Mouse (Mus musculus): ENCODE data around the gene Ankdd1a. TPM values are rescaled to one million over a fixed set of nuclear protein-coding genes. Genes with fewer than 3 reads are reported as not detected.
A peak's percentile ranks its signal among the peaks of the same experiment; 100 is the strongest.

The Ankdd1a gene
- total RNA-seq, 4 experiments from 2014 or later, result 3.5 to 6.0 (median 5.6) TPM

DNA sequence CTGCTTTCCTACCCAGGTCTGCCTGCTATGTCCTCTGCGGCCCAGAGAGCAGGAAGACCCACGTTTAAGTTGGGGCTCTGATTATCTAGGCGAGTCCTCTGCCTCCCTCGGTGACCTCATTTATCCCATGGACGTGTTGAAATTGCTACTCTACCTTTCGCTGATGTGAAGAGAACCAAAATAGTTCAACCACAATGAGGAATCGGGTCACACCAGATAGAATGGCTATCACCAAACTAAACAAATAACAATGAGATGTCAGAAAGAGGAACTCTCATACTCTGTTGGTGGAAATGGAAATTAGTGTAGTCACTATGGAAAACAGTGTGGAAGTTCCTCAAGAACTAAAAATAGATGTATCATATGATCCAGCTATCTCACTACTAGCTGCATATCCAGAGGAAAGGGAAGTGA is 22.1 kb upstream of the Ankdd1a start:
- no peak for DNase-seq

DNA sequence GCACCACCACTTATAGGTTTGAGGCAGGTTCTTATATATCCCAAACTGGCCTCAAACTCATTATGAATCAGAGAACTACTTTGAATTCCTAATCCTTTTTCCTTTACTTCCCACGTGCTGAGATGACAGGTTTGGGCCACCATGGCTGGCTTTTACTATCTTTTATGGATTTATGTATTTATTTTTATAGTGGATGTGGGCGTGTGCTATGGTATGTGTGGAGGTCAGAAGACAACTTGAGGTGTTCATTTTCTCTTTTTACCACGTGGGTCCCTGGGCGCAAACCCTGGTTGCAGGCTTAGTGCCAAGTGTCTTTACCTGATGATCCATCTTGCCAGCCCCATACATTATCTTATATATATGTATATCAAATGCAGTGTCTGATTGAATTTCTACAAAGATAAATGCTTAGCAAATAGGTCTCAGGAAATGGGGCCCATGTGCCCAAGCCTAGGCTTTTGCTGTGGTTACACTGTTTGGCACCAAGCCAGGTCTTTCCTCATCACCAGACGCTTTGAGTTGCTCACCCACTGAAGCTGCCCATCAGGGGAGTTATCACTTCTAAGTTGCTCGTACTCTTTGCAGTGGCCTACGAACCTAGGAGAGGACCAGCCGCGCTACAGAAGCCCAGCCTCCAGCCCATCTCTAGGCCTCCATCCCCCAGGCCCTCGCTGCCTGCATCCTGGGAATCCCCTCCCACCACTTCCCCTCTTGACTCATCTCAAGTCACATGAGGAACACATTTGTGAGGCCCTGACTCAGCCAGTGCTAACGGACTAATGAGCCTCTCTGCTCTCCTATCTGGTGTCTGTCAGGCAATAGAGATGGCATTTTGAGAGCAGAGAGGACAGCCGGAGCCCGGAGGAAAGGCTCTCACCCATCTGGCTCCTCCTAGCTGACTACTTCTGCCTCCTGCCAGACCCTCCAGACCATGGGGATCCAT is 21.4 kb upstream of the Ankdd1a start:
- DNase-seq, result peak; percentile 76

DNA sequence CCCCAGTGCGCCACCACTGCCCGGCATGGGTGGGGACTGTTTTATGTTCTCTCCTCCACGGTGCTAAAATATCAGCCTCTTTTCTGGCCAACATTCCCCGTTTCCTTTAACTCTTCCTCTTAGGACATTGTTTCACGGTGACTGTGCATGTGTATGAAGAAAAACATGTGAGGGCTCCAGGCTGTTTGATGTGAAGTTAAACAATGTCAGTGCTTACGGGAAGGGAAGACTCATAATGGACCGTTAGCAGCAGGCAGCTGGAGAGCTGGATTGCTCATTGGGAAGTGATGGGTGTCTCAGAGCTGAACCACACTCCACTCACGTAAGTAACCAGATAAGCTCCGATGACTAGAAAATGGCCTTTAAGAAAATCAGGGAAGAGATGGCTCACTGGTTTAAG is 19.7 kb upstream of the Ankdd1a start:
- no peak for DNase-seq

DNA sequence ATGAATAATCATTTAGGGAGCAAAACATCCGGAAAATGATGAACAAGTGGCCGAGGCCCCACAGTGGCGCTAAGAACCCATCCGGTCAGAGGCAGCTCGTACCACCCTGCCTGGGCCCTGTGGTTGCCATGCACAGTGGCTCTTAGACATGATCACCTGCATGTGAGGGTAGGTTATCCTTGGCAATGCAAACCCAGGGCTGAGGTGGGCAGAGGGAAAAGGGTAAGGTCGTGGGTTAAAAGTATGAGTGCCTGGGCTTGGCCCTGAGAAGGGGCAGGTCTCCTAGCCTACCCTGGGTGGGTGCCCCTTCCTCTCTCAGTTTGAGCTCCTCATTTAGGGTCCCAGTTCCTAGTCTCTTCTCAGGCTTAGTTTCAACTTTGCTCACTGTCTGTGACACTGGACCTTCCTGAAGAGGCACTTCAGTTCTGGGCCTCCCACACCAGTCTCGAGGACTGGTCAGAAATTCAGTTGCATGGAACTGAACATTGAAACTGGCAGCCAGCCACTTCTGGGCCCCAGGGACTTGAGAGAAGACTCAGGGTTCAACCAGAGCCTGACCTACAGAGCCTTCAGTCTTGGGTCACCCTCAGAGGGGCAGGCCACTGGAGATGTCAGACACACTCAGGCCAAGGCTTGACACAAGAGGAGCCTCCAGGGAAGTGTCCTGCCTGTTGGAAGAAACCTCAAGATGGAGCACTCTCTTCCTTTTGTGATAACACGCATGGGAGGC is 18.1 kb upstream of the Ankdd1a start:
- DNase-seq, result no peak

DNA sequence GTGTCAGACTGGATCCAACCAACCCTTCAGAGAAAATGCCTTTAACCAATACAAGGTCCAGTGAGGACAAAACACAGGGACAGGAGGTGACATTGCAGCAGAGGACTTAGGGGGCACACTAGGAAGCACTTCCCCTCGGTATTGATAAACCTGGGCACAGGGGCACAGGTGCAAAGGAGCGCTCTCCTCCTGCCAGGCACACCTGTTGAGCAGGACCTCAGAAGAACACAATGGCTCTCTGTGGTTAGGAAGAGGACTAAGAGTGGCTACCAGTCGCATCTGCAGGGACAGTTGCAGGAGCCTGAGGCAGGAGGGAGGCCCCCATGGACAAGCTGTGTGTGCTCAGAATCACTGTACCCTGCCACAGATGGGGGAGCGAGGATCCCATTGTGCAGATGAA is 16.5 kb upstream of the Ankdd1a start:
- DNase-seq, result no peak

DNA sequence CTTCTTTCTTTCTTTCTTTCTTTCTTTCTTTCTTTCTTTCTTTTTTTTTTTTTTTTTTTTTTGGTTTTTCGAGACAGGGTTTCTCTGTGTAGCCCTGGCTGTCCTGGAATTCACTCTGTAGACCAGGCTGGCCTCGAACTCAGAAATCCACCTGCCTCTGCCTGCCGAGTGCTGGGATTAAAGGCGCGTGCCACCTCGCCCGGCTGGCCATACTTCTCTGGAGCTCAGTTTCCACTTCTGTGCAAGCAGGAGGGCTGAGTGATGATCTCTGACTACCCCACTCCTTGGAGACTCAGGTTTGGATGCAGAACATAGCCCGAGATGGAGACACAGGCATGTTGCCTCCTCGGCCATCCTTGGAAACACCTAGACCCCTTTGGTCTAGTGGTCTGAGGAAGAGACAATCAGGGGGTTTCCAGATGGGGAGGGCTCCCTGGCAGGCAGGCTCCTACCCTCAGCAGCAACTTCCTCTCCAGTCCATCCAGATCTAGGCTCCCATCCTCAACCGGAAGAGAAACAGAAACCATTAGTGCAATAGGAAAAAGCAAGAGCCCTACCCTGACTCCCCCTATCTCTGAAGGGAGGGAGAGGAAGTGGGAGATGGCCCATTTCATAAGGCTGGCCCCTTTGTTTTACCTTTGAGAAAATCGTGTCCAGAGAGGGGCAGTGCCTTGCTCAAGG is 15.9 kb upstream of the Ankdd1a start:
- no peak for DNase-seq

DNA sequence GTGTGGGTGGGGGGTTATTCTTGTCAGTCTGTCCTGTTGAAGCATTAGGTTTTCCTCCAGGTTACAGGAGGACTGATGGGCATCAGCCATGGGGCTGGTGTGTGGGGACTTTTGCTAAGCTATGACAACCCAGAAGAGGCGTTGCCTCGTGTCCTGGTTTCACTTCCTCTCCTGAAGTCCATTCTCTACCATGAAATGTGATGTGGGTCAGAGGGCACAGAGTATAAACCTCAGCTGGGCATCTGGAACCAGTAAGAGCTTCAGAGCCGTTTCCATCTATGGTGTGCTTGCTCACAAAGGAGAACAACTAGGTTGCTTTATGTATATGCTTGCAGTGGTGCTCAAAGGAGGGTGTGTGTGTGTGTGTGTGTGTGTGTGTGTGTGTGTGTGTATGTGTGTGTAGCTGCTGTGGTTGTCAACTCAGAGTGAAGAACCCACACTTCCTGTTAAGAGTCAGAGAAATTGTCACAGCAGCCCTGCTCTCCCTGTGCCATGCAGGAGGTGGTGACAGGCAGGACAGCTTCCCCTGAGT is 15.3 kb upstream of the Ankdd1a start:
- no peak for DNase-seq

DNA sequence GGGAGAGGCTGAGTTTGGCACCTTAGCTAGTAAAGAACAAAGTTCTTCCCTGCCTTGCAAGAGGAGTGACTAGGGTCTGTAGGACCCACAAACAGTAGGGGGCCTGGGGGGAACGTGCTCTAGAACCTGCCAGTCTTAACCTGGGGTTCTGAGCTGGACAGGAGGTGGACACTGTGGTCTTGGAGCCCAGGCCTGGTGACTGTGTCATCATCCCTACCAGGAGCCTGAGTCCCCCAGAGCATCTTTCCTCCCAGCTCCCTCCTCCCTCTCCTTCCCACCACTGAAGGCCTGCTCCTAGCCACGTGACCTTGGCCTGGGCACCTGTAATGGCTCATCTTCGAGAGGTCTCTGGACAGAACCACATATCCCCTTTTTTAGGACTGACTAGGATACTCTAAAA is 14.1 kb upstream of the Ankdd1a start:
- DNase-seq, result no peak

DNA sequence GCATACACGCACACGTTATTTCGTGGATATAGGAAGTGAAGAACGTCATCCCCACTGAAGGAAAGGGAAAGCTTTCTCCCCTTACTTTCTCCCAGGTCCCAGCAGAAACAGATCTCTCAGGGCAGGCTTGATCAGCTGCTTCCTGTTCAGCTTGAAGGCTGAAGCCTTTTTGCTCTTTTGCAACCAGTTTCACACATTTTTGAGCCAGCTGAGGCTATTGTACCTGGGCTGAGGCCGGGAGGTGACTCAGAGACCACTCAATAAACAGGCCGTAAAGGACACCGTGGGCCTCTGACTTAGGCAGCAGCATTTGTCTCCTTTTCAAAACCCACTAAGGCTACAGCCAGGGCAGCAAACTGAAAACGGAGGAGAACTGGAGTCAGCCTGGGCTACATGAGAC is 13.0 kb upstream of the Ankdd1a start:
- DNase-seq, result no peak

DNA sequence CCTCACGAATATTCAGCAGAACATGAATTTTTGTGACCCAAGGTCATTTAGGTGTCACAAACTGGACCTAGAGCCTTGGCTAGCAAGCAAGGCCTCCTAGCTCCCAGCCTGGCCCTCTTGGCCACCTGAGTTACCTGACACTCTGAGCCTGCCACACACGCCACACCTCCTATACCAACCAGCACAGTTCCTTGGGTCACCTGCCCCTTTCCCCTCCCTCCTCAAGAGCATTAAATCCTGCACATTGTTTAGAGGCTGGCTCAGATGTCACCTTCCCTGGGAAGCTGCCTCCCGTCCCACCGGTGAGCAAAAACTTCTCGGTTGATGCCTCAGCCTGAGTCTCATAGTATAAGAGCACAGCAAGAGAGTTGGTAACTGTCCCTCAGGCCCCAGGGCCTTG is 11.3 kb upstream of the Ankdd1a start:
- no peak for DNase-seq

DNA sequence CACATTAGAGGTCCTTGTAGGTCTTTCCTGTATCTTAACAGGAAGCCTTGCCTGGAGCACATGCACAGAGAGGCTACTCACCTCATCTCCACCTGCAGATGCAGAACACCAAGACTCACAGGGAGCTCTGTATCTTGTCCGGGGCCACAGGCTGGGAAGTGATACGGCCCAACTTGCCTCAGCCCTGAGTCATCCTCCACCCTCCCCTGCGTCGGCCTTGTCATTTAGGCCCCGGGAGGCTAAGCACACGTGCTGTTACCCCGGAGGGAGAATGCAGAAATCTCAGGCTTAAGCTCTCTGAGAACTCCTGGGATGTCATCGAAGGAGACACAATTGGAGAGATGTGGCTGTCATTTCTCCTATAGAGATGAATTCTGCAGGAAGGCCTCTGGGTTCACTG is 9.7 kb upstream of the Ankdd1a start:
- peak; percentile 78 for DNase-seq

DNA sequence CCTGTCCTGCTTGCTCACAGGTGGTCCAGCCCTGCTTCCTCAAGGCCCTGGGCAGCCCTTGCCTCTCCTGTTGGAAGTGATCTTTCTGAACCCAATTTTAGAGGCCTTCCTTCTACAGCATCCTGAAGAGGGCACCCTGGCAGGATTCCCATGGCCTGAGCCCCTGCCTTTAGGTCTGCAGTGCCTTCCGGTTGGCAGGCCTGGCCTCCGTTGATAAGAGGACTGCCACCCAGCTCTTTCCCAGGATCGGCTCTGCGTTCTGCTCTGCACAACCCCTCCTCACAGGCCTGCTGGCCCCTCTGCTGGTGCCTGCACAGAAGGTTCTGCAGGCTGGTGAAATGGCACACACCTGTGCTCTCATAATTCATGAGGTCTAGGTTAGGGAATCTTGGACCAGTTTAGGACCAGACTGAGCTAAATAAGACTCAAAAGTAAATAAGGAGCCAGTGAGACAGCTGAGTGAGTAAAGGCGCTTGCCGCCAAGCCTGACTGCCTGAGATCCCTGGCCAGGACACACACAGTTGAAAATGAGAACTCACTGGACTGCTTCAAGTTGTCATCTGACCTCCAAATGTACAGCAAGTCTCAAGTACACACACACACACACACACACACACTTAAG is 8.5 kb upstream of the Ankdd1a start:
- no peak for DNase-seq

DNA sequence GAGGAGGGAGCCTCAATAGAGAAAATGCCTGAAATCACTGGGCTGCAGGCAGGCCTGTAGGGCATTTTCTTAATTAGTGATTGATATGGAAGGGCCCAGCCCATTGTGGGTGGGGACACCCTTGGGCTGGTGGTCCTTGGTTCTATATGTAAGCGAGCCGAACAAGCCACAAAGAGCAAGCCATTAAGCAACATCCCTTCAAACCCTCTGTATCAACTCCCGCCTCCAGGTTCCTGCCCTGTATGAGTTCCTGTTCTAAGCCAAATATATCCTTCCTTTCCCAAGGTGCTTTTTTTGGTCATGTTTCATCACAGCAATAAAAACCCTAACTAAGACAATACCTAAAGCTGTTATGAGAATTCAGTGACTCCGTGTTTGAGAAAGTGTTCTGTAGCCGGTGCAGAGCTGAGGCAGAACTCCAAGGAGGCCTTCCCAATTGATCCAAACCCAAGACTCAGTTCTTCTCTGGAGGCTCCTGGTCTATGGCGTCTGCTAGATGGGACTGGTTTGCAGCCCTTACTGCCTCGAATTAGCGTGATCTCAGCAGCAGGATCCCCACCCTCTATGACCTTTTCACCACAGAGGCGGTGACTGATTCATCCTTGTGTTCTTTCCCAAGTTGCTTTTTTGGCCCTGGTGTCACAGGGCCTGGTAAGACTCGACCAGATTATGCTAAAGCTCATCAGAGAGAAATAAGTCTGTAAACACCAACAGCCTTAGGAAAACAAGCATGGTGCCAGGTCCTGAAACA is 5.6 kb upstream of the Ankdd1a start:
- no peak for DNase-seq

DNA sequence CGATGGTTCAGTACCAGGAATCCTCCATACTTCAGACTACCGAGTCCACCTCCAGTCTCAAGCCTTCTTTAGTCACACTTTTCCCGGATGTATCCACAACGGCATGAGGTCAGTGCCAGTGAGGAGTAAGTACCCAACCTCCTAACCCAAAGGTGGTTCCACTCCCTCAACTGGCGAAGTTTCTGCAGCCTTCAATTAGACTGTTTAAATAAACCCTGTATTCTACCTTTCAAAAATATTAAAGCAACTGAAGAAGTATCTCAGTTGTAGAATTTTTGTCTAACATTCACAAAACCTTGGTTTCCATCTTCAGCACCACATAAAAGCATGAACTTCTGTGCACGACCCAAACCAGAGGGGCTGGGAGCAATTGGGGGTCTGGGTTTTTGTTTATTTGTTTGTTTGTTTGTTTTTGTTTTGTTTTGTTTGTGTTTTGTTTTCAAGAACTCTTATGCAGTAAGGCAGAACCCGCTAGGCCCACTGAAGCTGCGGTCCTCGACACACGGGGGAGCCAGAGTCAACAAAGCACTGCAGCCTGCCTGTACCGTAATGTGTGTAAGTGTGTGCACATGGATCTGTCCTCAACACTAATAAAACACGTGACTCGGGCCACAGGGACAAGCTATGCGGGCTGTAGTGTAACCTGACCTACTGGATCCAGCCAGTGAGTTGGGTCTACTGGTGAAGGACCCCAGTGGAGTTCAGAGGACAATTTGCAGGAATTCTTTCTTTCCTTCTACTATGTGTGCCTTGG is 3.8 kb upstream of the Ankdd1a start:
- DNase-seq, result peak; percentile 81

DNA sequence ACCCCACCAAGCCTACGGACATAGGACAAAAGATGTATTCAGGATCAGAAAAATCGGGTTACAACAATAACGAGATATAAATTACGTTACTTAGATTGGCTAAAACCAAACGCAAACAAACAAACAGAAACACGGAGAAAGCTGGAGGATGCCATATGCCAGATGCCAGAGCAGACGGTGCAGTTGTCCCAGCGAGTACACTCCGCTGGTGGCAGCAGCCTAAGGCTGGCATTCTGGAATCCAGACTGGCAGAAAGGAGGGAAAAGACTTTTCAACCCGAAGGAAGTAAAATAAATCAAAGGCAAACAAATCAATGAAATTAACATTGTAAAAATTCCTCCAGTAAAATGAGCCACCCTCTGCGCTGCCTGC is 498 bp upstream of the Ankdd1a start:
- no peak for DNase-seq

DNA sequence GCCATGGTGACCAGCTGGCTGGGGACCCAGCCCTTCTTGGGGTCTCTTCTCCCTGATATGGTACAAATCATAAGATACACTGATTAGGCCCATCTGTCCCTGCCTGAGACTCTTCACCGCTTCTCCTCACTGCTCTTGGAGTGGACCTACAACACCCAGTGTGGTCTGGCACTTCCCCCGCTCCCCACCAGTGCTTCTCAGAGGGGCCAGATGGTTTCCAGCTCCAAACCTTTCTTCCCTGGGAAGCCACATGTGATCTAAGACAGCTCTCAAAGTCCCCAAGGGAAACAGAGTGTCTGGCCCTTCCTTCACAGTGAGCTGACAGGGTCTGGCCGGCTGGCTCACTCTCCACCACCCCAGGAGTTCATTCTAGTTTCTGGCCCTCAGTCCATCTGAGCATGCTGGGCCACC is 5.1 kb downstream of the Ankdd1a start:
- no peak for DNase-seq

DNA sequence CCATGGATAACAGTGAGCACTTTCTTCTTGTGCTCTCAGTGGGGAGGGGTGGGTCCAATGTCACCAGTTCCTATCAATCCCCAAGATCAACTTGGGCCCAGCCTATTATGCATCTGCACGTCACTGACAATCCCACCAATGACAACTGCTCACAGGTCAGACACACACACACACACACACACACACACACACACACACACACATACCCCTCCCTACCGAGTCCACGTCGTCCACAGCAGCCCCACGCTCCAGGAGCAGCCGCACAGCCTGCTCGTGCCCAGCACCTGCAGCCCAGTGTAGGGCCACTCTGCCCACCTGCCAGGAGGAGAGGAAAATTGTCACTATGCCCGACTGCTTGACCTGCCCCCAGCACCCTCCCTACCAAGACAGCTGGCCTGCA is 5.6 kb downstream of the Ankdd1a start:
- no peak for DNase-seq

DNA sequence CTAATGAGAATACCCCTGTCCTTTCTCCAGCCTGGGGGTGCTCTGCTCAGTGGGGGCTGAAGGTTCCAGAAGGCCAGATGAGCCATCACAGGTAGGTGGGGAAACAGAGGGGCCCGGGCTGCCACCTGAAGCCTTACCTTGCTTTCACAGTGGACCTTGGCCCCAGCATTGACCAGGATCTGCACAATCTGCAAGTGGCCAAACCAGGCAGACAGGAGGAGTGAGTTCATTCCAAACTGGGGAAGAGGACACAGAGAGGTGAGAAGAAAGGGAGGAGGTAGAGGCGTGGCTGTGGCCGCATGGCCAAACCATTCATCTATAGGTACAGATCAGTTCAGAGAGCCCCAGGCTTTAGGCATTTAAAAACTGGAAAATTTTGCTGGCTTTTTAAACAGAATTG is 7.5 kb downstream of the Ankdd1a start:
- DNase-seq, result no peak

DNA sequence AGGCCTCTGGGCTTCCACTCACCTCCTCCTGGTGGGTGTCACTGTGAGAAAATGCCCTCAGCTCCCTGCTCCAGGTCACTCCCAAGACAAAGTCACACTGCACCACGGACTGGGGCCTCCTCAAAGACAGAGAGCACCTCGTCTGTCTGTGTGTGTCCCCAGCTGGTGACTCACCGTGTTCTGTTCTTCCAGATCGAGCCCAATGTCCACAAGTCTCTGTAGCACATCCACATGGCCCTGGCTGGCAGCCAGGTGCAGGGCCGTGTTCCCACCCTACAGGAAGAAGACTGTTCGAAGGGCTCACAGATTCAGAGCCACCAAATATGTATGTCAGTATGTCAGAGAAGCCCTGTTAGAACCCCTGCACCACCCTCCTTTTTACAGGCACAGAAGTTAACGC is 11.5 kb downstream of the Ankdd1a start:
- no peak for DNase-seq

DNA sequence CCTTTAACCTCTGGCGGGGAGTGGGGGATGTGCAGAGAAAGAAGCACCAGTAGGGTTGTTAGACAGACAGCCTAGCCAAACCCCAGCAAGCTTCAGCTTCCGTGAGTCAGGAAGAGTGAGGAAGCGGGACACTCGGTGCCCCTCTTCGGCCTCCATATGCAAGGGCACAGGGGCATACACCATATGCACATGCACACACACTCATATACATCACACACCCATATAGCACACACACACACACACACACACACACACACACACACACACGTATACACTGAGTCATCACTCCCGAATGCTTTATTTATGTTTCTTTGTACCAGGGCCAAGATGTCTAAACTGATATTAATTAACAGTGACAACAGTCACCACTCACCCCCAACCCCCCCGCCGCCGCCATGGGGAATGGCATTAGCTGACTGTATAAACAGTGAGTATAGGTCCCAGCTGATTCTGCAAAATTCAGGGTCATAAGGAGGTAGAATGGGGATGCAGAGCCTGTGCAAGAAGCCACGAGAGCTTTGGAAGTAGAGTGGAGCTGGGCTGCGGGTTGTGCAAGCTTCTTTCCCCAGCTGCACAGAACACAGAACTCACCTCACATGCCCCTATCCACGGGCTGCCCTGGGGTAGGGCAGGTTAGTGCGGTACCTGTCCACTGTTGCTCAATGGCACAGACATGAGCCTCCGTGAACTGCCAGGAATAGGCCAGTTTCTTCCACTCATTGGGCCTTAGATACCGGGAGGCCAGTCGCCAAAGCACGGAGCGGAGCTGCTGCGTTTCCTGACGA is 17.1 kb downstream of the Ankdd1a start:
- DNase-seq, result no peak

All from adrenal gland, adult 8-10 months (tissue).